Mouse (Mus musculus) heart, adult 2 months (tissue): ENCODE measurements at regions not wholly inside any gene's neighbourhood (a gene's known extent, or its start where the extent isn't known, plus 50 kb on each side); places are given as distances from the start of the nearest gene placed in this dataset.

Source experiments
- CTCF ChIP-seq: fragments of 200-600 bp; IDR thresholded peaks from 2 replicates; pipeline ENCODE4 v1.8.1; 2022; ENCODE audit warnings: antibody characterized with exemption, mild to moderate bottlenecking, moderate library complexity
- EP300 ChIP-seq: fragments of 200-500 bp; IDR thresholded peaks from 2 replicates; pipeline ENCODE4 v1.6.1; 2011; ENCODE audit warnings: low read depth, low read length, control low read depth; ENCODE audit not compliant: insufficient read depth
- POLR2A ChIP-seq: fragments of 200-500 bp; IDR thresholded peaks from 2 replicates; pipeline ENCODE4 v1.6.1; 2011; ENCODE audit warnings: mild to moderate bottlenecking, low read depth, low read length, control low read depth; ENCODE audit not compliant: insufficient read depth

DNA sequence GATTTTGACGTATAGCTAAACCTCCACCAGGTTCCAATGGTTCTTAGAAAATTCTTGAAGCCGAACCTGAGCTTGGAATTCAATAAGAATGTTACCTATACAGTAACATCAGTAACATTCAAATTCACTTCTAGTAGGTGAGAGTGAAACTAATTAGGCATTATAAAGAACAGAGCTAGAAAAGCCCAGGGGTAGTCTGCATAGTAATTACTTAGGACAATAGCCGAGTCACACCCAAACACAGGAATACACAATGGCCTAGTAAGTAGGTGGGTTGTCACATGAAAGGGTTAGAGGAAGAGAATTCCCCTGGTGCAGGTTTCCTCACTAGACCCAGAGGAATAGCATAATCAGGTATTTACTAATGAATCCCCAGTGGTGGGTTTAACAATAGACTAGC, 1277.8 kb upstream of the Tacstd2 start:
- no peak for TF ChIP-seq POLR2A
- no peak for TF ChIP-seq CTCF
- no peak for TF ChIP-seq EP300
